Mouse (Mus musculus): ENCODE measurements around the gene Mipep.

DNA sequence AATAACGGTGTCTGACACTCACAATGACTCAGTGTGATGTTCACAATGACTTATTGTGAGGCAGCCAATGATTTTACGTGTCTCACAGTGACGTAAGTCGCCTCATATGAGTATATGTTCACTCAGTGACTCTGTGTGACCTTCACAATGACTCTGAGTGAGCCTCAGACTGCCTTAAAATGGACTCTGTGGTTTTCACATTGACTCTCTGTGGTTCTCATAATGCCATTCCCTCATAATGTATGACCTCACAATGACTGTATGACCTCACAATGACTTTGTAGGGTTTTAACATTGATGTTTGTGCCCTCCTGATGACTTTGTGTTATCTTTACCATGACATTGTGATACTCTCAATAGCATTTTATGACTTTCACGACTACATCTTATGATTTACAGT, 151.3 kb downstream of the Mipep start:
- TF ChIP-seq POLR2A (IDR thresholded peaks at IDR 0.05; ENCODE audit: extremely low read depth, insufficient read depth, low read length) (no peak), CTCF (IDR thresholded peaks at IDR 0.05; ENCODE audit: extremely low read depth, insufficient read depth, low read length) (no peak)

All from cortical plate, adult 2 months (tissue).